Mouse (Mus musculus): ENCODE data around the gene Cnnm4.

The Cnnm4 gene

DNA sequence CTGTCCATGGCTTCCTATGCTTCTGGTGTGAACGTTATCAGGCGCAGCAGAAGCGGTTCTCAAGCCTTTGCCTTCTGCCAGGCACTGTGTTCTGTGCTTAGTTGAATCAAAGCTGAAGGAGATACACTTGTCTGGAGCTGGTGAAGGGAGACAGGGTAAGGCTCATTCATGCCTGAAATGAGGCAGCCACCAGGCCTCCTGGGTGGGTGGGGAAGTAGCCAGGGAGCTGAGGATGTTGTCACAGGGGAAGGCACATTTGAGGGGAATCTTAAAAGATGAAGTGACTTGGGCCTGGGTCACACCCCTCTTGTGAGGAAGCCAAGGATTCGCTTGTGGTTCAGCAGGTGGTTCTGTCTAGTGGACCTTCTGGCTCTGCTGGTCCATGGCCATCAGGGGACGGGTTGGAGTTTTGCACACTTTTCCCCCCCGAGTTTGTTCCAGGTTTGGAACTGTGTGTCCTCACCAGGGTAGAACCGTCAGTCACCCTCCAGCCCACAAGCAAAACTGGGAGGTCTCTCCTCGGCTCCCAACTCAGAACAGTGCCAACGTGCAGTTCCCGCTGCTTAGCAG, 1.9 kb downstream of the Cnnm4 start:
- no peak for DNase-seq (ENCODE audit: low spot score in 2 of 2)

DNA sequence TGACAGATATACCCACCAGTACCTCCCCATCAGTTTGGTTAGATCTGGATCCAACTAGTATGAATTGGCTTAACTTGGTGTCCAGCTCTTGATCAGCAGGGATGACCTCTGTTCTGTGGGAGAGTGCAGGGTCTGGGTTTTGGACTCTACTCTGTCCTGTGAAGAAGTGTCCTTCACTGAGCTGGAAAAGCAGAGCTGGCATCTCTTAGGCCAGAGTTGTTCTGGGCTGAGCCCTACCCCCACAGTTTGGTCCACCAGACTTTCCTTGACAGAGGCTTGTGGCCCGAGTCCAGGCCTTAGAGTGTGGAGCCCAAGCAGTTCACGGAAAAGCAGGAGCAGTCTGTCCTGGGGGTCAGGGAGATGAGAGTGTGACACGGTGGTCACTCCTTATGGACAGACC, 3.2 kb downstream of the Cnnm4 start:
- no peak for DNase-seq (ENCODE audit: low spot score in 2 of 2)

DNA sequence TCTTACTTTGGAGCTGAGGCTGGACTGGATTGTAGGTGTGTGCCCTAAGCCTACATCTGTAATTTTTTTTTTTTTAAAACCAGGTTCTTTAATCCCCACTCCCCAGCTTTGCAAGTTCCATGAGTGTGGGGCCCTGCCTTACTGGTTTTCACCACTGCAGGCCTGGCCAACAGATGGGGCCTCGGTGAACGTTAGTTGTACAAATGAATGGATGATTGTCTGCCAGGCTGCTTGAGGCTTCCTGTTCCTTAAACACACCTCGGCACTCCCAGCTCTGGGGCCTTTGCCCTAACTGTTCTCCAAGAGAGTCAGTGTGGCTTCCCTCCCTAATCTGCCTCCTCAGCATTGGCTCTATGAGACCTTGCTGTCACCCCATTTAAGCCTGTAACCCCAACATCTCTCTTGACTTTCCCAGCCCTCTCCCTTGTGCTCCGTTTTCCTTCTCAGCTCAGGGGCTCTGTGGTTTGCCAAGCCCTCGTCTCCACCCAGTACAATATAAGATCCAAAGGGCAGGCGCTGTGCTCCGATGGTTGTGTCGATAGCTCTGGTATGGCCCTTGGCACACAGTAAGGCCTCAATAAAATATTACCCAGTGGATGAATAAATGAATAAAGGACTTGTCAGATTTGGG, 4.2 kb downstream of the Cnnm4 start:
- no peak for DNase-seq (ENCODE audit: low spot score in 2 of 2)

DNA sequence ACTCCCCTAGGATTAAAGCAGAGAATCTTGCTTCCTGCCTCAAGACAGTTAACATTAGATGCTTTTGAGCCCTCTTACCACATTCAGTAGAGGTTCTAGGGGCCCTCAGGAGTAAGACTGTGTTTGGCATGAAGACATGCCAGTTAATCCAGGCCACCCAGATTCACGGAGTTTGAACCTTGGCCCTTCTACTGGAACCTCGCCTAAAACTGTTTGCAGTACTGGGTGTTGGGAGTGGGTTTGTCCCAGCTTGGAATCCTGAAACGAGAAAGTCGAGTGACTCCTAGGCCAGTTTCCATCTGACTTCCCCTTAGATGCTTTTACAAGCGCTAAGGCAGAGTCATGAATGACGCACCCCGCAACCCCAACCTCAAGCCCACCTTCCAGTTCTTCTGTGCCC, 5.0 kb downstream of the Cnnm4 start:
- DNase-seq (ENCODE audit: low spot score in 2 of 2) = no peak

DNA sequence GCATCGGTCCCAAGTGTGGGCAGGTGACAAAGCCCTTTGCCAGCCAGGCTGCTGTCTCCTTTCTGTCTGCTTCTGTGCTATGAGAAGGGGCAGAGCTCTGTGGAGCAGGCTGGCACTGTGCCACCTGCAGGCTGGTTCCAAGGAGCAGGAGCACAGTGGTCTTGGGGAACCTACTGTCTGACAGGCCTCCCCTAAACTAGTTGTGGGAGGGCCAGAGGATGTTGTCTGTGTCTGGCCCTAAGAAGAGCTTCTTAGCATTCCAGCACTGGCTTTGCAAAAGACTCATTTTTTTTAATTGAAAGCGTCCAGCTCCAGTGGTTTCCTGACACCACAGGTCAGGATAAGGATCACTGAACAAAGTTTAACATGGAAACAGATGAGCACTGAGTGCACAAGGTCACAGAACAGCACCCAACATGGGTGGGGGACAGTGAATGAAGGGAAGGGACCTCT, 6.9 kb downstream of the Cnnm4 start:
- no peak for DNase-seq (ENCODE audit: low spot score in 2 of 2)

DNA sequence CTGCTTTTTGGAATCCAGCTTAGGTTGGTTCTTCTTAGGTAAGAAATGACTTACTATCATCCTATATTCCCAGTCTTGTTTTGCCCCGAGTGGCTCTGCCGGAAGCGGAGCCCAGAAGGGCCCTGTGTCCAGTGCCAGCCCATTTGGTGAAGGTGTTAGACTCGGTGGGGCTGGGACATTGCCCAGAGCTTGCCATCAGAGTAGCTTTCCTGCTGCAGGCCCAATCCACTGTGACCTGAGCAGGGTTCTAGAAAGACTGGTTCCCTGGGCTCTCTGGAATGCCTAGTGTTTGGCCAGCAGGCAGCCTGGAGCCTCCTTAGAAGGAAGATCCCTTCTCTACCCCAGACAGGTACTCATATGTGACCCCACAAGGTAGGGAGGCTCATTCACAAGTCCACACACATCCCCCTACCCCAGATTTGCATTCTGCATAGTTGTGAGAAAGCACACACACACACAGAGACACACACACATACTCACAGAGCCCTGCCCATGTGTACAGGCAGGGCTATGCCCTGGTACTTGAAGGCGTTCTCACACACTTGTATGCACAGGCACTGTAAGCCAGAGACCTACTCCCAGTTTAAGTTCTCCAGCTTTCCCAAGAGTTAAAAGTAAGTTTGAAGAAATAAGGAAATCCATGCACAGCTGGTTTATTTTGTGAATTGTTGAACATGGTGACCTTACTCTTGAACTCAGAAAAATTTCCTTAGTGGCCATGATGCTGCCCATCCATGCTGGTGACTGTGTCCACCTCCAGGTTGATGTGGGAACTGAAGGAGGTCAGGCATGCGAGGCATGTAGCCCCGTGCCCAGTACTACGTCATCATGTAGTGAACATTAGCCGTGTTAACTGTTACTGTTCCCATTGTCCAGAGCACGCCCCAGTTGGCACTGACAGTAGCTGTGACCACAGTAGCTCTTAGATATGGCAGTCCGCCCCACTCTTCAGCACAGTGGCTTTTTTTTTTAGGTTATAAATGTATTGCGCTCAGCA, 8.8 kb downstream of the Cnnm4 start:
- no peak for DNase-seq (ENCODE audit: low spot score in 2 of 2)

DNA sequence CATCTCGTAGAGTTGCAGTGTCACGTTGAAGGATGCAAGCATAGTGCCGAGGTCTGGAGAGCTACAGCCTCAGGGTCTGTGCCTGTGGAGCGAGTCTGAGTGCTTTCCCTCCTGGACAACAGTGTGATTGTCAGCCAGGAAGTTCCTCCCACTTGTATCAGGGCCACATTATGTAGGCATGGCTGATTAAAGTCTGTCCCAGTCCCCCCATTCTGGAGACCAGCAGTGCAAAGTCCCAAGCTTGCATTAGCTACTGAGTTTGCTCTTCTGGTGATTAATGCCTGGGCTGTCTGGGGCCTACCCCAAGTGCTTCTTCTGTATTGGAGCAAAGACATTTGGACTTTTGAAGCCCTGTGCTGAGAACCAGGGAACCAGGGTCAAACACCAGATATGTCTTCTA, 12.4 kb downstream of the Cnnm4 start:
- no peak for DNase-seq (ENCODE audit: low spot score in 2 of 2)

DNA sequence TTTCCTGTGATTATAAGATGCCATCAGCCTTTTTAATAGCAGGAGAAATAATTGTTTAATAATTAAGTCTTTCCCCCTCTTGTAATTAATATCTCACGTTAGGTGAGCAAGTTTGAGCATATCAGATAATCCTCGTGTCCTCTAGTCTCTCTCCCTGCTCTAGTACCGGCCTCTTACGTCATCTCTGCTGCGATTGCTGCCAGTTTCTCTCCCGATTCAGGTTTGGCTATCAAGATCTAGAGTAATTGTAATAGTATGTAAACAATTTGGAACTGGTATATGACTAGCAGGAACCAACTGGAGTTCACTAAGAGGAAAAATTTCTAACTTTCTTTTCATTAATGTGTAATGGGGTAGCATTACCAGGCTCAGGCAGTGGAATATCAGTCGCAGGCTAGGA, 13.7 kb downstream of the Cnnm4 start:
- no peak for DNase-seq (ENCODE audit: low spot score in 2 of 2)

DNA sequence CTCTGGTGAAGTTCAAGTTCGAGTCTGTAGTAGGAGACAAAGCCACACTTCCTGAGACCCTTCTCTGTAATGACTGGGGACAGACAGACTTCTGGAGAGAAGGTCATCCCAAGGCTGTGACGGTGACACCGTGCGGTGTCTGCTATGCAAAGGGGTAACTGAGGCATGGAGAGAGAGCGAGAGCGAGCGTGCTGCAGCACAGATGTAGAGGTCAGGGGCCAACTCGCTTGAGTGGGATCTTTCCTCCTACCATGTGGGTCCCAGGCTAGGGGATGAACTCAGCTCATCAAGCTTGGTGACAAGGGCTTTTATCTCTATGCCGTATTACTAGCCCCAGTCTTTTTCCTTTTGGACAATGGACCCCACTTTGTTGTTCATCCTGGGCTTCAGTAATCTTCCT, 15.7 kb downstream of the Cnnm4 start:
- DNase-seq (ENCODE audit: low spot score in 2 of 2) = no peak

DNA sequence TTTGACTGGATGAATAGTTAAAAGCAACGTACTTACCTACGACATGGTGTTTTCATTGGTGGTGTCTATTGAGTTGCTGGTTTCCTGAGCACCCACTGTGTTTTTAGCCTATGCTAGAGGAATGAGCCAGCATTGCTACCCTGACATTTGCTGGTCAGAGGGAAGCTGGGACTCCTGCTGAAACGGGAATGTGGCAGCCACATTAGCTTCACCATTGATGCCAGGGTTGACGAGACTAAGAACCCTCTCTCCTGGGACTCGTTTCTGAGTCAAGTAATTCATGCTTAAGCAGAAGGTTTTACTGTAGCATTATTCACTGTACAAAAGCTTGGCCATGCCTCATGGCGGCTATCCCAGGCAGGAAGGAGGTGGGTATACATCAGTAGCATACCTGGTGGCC, 18.2 kb downstream of the Cnnm4 start:
- no peak for DNase-seq (ENCODE audit: low spot score in 2 of 2)

DNA sequence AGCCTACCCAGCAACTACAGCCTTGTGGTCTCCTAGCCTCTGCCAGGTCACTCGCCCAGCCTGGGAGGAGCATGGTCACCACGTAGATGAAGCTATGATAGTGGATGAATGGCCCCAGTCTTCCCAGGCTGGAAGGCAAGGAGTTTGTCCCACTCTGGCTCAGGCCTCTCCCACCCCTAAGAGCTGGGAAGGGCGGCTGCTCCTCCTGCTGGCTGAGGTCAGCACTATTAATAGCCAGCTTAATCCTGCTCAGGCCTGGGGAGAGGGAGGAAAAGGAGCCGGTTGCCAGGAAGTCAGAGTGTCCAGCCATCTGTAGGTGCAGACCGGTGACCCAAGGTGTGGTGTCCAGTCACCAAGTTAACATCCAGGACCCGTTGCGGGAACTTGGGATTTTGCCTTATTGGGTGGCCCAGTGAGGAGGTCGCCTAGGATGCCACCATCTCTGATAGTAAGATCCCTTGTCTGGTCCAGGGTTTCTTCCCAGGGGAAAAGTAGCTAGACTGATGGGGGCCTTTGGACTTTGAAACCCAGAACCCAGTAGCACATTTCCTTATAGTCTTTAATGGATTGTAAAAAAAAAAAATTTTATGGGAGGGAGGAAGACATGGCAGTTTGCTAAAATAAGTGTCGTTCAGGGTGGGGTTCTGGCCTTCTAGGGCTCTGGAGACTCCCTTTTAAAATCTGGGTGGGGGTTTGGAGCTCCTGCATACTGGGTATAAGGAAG, 21.2 kb downstream of the Cnnm4 start:
- DNase-seq (ENCODE audit: low spot score in 2 of 2) = no peak

DNA sequence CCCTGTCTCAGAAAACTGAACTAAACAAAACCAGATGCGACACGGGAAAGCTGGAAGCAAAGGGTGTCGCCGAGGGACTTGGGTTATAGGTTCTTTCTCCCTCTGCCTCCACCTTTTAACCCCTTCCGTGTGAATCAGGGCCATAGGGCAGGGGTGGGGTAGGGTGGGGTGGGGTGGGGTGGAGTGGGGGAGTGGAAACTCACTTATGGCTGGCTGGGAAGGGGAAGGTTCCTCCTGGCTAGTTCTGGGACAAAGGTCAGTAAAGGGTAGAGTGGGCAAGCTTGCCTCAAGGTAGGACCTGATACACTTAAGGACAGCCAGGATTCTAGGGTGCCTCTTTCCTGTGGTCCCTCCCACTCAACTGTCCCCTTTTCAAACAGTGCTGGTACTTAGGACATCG, 21.9 kb downstream of the Cnnm4 start:
- DNase-seq (ENCODE audit: low spot score in 2 of 2) = no peak

DNA sequence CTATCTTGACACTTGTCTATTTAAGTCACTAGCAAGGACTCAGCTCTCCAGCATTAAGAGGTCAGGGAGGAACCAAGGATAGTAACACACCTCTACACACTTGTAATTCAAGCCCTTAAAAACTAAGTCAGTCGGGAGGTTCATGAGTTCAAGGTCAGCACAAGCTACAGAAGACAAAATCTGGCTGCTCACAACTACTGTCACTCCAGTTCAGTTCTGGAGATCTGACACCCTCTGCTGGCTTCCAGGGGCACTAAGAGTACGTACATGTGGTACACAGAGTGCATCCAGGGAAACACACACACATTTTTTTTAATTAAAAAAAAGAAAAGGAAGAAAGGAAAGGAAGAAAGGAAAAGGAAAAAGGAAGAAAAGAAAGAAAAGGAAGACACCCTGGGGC, 25.3 kb downstream of the Cnnm4 start:
- DNase-seq (ENCODE audit: low spot score in 2 of 2) = no peak

DNA sequence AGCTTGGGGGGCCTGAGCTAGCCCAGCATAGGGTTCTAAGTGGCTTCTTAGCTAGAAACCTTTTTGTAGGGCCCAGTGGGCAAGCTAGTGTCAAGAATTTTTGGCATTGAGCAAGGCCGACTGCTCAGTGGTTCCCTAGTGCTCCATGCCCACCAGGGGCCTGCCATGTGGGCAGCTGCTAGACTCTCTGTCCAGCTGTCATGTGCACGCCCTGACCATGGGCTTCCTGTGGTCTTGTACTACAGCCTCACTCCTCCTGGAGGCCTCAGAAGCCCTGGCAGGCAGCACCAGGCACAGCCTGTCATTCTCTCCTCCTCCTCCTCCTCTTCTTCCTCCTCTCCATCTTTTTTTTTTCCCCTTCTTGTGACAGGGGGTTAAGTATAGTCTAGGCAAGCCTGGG, 25.9 kb downstream of the Cnnm4 start:
- no peak for DNase-seq (ENCODE audit: low spot score in 2 of 2)

DNA sequence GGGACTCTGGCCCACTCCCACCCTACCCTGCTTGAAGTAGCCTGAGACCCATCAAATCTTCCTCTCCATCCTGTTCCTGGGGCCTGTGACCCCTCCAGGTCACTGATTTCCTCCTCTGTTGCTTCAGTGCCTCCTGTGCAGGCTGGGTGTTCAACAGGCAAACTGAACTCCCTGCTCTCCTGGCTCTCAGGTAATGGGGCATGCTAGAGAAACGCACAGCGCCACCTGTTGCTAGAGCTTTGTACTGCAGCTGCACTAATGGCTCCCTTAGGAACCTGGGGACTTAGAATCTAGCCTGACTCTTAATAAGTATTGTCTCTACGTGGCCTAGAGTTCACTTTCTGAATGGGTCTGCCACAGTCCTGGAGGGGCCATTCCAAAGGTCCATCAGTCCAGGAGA, 29.8 kb downstream of the Cnnm4 start:
- peak; percentile 73 to 74 for DNase-seq (ENCODE audit: low spot score in 2 of 2)

DNA sequence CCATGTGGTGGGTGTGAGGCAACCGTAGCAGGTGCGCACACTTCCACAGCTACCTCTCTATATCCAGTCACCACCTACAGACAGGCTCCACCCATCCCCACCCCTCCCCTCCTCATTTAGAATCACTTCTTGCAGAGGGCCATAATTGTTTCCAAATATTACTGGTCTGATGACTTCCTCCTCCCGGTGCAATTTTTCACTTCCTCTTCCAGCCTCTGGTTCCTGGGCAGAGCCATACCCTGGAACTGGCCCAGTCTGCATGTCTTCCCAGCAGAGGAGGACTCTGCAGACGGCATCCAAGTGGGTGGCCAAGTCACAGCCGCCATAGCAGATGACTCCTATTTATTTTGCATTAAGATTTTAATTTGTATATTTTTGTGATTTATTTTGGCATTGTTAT, 36.8 kb downstream of the Cnnm4 start:
- DNase-seq (ENCODE audit: low spot score in 2 of 2) = no peak

DNA sequence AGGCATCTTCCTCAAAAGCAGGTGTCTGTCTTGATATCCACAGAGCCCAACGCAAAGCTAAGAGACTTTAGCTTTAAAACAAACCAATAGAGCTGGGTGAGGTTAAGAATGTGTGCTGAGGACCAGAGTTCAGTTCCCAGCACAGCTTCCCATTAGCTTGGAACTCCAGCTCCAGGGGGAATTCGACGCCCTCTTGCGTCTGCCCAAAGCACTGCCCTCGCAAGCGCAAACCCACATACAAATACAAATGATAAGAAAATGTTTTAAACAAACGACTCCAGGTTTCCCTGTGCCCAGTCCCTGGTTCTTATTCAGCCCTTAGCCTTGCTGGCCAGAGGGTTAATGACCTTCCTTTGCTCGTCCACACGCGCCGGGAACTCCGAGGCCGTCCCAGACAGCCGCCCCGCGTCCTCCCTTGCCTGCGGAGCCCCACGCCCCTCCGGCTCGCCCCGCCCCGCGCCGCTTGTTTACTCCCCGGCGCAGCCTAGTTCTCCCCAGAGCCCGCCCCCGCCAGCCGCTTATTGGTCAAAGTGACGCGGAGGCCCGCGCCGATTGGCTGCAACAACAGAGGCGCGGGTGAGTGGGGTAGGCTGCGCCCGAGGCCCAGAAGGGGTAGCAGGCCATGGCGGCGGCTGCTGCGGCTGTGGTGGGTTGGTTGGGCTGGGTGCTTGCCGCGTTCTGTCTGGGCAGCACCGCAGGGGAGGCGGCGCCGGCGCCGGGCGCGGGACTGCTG, 40.0 kb downstream of the Cnnm4 start, which contains the start of gene Cnnm3:
TSS of gene Cnnm3 (plus strand) at position 579 of the 733 bp plus-strand sequence.
- peak; percentile 99 for DNase-seq (ENCODE audit: low spot score in 2 of 2)

DNA sequence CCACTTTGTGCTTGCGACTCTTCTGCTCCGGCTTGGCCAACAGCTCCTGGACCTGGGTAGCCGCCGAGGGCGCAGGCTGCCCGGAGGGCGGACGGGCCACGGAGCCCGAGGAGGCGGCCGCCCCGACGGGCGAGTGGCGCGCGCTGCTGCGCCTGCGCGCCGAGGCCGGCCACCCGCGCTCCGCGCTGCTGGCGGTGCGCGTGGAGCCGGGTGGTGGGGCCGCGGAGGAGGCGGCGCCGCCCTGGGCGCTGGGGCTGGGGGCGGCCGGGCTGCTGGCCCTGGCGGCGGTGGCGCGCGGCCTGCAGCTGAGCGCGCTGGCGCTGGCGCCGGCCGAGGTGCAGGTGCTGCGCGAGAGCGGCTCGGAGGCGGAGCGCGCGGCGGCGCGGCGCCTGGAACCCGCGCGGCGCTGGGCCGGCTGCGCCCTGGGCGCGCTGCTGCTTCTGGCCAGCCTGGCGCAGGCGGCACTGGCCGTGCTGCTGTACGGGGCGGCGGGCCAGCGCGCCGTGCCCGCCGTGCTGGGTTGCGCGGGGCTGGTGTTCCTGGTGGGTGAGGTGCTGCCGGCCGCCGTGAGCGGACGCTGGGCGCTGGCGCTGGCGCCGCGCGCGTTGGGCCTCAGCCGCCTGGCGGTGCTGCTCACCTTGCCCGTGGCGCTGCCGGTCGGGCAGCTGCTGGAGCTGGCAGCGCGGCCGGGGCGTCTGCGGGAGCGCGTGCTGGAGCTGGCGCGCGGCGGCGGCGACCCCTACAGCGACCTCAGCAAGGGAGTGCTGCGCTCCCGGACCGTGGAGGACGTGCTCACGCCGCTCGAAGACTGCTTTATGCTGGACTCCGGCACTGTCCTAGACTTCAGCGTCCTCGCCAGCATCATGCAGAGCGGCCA, 40.9 kb downstream of the Cnnm4 start:
- DNase-seq (ENCODE audit: low spot score in 2 of 2) = peak; percentile 53 to 55

DNA sequence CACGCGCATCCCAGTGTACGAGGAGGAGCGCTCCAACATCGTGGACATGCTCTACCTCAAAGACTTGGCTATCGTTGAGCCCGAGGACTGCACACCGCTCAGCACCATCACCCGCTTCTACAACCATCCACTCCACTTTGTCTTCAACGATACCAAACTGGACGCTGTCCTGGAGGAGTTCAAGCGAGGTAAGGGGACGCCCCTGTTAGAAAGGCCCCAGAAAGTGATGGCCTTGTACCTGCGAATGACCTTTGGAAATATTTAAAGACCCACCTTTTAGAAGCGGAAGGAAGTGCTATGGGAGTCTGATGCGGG, 41.5 kb downstream of the Cnnm4 start:
- no peak for DNase-seq (ENCODE audit: low spot score in 2 of 2)

DNA sequence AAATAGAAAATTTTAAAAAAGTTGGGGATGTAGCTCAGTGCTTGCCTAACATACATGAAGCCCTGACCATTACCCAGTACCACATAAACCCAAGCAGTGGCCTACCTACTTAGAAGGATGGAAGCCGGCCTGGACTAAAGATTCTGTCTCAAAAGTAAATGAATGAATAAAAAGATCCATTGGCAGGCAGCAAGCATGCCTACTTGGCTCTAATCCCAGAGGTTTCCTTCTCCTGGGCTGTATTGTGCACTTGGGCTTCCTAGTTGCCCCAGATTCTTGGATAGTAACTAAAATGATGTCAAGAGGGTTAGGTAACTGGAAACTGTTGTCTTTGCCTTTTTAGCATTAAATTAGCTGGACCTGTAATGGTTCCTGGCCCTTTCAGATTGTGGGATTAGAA, 41.9 kb downstream of the Cnnm4 start:
- peak in 1 of 2 experiments; percentile 39 for DNase-seq (ENCODE audit: low spot score in 2 of 2)

DNA sequence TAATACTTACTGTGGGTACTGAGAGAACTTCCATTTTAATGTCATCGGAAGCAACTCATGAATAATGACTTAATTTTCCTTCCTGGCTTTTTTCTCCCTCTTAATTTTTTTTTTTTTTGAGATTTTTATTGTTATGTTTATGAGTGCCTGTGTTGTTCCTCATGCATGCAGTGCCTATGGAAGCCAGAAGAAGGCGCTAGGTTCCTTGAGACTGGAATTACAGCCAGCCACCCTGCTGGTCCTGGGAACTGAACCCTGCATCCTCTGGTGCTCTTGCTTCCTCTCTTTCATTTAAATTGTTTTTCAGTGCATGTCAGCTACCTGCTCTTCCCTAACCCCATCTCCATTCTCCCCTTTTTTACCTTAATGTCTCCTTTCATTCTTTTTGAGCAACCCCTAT, 42.3 kb downstream of the Cnnm4 start:
- DNase-seq (ENCODE audit: low spot score in 2 of 2) = no peak

Data from frontal cortex, postnatal 36 days (tissue).